Mouse (Mus musculus): ENCODE results near the gene Gm5426.
"Not testable (repeated sequence)": the region's sequence is repeated elsewhere in the genome, so short reads cannot be mapped to it uniquely, and the experiment has no call there.

Gene Gm5426

DNA sequence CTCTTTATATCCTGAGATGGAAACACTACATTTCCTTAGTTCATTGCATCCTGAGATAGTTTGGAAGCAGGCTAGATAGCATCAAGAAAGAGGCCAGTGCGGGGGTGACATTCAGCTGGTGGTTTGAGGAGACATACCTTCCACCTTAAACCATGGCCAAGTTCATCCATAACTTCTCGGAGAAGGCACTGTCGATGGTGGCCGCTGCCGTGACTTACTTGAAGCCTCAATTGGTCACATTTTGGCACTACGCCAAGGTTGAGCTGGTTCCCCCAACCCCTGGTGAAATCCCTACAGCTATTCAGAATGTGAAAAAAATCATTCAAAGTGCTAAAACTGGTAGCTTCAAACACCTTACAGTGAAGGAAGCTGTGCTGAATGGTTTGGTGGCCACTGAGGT, at the start of gene Gm5426:
Gene Gm5426 (plus strand): TSS at position 153 of the 400 bp plus-strand sequence.
- DNase-seq = not testable (repeated sequence)

DNA sequence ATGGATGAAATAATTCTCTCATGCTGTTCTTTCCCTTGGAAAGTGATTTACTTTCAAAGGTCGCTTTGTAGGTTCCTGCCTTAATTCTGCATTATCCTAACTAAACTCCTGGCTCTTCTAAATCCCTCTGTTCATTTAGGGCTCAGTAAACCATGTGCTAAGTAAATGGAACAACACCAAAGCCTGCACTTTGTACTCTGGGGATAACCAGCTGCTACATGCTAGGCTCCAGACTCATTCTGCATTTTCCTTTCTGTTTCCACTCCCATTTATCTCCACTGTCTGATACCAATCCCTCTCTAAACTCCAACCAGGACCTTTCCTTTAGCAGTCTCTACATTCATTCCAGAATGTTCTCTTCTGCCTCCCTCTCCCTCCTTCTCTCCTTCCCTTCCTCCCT, 46.7 kb upstream of the Gm5426 start:
- DNase-seq = no peak

DNA sequence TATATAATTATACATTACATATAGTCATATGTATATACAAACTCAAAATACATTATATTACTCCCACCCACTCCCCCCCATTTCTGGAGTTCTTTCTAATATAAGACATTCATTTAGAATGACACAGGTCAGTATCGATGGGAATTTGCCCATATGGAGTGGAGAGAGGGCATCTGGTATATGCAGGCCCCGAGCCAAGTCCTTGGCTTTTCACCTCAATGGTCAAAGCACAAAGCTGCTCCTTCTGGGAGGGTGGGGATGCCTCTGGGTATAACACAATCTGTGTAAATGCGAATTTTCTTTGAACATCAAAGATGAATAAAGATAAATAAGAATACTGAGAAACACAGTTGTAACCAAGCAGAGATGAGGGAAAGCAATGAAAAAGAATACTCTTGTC, 46.0 kb upstream of the Gm5426 start:
- DNase-seq = peak; percentile 74 to 76

DNA sequence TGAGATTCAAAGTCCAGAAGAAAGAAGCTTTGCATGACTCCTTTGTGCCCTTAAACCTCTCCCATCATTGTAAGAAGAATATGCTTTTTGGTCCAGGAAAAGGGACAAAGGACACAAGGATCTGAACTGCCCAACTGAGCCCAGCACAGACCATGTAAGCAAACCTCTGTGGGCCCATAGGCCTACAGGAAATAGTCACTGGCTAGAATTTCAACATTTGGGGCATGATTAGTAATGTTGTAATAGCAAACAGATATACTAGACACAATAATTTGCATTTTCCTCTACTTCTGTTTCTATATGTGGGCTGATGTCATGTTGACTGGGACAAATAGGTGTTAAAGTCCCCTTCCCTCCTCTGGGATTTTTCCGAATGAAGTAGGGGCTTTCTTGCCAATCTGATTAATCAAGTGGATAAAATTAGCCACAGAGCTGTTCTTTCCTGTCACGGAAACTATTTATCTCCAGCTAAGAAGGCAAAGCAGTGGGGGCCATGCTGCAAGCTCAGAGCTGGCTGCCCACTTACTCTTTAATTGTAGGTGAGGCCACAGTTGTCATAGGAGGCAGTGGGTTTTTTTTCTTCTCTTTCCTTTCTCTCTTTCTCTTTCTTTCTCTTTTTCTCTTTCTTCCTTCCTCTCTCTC, 42.4 kb upstream of the Gm5426 start:
- no peak for DNase-seq

DNA sequence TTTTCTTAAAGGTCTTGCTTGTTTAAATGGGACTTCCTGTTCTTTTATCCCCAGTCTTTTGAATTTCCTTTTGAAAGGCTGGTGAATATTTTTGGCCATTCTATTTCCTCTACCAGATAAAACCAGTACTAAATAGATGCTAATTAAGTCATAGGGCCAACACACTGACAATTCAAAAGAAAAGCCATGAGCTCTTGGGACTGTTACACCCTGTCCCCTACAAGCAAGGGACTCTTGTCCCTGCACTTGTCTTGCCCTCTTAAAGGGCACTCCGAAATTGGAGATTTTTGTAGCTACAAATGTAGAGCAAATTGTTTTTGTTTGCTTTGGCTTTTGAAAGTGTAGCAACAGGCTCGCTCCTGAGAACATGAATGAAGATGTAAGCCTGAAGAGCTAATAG, 41.8 kb upstream of the Gm5426 start:
- DNase-seq = no peak

DNA sequence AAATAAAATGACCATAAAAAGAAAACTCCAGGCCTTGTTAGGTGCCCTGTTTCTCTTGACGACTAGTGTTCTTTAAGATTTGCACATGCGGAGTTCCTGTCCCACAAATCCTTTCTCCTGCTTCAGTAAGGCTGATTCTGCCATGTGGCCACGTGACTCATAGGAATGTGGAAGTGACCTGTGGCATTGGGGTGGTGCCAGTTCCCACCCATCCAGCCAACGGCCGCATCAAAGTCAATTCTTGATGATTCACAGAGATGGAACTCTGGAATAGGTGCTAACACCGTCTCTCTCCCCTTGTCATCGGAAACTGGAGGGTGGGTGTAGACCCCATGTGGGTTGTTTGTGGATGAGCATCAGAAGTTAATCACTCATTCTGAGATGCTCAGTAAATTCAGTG, 39.7 kb upstream of the Gm5426 start:
- no peak for DNase-seq

DNA sequence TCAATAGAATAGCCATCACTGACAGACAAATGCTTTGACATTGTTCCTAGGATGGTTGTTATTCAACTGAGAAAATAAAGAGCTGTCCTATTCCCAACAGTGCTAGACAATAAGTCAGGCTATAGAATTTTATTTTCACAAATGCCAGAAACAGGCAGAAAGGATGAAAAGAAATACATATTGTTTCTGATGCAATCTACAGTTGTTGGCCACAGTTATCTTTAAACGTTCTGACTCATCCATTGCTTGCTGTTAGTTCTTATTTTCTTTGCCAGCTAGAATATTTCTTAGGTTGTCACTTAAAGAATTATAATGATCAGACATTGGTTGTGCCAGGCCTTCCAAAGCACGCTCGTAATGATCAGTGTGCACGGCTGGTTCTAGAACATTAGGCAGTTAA, 35.4 kb upstream of the Gm5426 start:
- no peak for DNase-seq

DNA sequence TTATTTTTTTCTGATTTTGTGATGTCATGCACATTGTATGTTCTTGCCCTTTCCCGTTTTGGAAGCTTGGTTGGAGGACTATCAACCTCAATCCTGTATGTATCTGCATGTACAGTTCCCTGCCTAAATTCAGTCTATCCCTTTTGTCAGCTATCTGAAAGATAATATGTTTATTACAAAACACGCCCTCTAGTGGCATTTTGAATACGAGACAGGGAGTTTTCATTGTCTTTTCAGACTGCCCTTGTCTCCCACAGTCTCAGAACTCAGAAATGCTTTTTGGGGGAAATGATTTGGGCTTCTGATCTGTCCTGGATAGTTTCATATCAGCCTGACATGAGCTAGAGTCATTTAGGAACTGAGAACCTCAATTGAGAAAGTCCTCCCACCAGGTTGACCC, 32.2 kb upstream of the Gm5426 start:
- DNase-seq = no peak

DNA sequence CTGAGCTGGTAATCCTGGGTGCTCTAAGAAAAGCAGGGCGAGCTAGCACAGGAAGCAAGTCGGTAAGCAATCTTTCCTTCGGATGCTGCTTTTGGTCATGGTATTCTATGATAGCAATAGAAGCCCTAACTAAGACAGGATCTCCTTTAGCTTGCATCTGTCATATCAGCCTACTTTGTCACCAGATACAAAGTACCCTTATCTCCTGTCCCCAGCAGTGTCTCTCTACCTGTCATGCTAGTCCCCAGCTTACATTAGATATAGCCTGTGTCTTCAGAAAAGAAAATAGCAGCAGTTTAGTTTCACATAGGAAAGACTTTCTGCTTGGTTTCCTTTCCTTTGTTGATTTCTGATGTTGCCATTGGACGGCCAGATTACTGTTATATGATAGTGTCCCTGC, 31.8 kb upstream of the Gm5426 start:
- DNase-seq = no peak

DNA sequence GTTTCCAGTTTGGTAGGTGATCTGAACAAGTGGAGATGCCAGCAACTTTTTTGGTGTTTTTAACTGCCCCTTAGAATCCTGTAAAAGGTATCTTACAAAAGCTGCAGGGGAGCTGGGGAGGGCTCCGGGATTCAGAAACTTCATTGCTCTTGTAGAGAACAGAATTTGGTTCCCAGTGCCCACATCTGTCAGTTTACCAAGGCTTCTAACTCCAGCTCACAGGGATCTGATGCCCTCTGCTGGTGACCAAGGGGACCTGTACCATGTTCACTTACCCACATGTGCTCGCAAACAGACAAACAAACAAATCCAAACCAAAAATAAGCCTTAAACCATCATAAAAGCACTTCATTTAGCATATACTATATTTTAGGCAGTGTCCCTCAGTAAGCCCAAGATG, 31.3 kb upstream of the Gm5426 start:
- DNase-seq = no peak

DNA sequence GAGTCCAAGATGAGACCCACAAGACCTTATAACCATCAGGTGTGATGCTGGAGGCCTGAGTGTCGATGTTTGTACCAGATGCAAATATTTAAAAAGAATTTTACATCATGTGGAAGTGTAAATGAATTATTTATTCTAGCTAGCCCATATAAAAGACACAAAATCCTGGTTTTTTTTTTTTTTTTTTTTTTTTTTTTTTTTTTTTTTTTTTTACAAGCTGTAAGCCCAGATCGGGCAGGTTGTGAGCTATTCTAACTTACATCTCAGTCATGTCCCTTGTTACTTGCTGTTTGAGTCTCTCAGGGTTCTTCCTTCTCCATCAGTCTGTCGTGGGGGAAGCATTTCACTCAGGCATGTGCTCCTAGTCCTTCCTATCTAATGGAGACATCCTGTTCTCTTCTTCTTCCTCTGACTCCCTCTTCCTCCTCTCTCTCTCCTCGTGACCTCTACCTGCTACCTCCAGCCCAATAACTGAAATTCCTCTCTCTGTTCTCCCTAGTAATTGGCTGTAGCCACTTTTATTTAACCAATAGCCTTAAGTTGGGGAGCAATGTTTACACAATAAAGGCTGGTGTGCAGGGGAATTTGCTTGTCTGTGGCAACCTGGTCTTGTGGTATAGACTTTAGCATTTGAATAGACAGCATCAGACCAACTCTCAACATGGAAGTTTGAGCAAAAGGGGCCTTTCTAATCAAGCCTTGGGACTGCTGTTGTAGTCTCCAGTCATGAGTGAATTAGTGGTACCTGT, 29.3 kb upstream of the Gm5426 start:
- no peak for DNase-seq

DNA sequence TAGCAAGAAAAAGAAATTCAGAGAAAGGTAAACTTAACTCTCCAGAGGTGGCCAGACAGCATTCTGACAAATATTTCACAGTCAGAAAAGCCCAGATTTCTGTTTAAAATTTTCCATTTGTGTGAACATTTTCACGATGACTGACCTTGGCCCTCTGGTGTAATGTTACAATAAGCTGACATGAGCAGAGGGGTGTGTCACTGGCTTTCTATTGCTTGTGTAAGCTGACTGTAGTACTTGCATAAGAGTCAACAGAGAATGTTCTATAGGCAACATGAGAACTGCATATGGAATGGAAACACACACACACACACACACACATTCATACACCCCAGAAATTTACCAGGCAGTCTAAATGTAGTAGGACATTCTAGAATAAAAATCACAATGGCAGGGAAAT, 28.6 kb upstream of the Gm5426 start:
- DNase-seq = no peak

DNA sequence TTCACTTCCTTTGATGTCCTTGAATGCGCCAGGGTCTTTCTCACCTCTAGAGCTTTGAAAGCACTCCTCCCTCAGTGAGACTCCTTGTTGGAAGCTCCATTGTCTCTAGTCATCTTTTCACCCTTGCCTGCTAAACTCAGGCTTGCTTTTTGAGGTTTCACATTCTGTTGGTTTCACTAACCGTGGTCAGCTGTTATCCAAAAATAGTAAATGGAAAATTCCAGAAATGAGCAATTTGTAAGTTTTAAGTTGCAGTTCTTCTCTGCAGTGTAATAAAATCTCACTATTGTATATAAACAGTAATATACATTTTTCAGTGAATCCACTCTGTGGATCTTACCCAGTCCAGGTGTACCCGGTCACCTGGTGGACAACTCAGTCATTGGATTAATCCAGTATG, 21.1 kb upstream of the Gm5426 start:
- no peak for DNase-seq

DNA sequence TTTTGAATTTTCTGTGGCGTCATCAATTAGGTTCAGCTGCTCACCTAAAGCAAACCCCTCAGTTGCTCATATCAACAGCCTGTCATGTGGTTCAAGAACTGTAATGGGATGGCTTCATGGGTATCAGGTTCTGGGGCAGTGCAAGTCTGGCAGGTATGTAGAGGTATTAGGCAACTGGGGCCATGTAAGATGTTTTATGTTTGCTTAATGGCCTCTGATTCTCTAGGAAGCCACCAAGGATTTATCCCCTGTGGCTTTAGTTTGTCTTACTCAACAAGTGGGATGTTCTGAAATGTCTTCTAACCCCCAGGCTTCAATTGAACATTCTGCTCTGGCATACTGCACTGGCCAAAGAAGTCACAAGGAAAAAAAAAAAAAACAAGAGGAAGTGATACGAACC, 15.6 kb upstream of the Gm5426 start:
- DNase-seq = no peak

DNA sequence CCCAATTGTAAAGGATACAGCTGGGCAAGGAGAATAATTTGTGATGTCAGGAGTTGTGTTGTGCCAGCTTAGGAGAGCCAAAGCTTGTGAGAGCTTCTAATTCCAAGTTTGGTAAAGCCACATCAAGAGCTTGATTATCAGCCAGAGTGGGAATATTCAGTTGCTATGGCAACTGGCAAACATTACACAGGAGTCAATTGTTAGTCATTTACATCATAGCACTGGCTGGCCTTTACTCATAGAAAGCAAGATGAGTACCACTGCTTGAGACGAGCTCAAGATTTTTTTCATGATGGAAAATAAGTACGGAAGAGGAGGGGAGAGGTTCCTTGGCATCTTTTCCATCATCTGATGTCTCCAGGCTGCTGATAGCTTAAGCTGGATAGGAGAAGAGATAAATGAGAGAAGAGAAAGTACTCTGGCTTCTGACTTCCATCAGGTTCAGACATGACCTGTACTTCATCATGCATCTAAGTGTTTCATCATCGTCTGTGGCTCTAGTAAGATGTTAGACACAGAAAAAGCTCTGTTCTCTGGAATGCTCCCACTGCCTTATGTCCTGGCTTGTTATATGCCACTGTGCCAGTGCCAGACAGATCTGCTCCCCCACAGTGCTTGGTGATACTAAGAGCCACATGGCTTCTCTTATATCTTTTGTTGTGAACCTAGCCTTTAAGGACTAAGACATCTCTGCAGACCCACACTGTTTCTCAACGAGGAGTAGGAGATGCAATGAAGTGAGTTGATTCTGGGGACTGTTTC, 15.0 kb upstream of the Gm5426 start:
- peak; percentile 10 to 24 for DNase-seq

DNA sequence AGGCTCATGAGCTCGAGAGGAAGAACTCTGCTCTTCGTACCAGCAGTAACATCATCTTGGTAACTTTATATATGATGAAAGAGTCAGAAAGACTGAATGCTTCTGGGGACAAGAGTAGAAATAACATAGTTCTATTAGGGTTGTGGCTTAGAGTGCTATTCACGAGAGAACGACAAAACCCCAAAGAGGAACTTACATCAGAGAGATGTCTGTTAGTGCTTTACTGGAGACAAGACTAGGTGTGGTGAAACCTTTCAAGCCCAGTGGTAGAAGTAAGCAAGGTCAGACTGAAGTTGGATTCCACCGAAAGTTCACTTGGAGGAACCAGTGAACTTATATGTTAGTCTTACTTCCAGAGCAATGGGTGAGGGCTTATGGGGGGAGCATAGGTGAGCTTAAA, 12.5 kb upstream of the Gm5426 start:
- no peak for DNase-seq

DNA sequence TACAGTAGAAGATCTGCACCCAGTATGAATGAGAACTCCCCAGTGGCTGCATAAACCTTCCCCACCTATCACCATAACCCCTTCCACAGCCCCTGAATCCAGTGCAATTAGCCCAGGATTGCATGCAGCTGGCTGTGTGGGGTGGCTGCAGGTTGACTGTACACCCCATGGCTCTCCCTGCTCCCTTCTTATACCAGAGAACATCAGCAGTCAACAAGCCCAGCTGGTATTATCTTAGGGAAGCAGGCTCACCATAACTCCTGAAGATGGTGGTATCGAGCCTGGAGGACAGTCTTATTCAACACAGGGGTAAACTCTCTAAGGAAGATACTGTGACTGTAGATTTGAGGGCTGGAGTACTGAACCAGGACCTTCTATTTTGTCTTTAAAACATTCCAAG, 12.1 kb upstream of the Gm5426 start:
- DNase-seq = no peak

DNA sequence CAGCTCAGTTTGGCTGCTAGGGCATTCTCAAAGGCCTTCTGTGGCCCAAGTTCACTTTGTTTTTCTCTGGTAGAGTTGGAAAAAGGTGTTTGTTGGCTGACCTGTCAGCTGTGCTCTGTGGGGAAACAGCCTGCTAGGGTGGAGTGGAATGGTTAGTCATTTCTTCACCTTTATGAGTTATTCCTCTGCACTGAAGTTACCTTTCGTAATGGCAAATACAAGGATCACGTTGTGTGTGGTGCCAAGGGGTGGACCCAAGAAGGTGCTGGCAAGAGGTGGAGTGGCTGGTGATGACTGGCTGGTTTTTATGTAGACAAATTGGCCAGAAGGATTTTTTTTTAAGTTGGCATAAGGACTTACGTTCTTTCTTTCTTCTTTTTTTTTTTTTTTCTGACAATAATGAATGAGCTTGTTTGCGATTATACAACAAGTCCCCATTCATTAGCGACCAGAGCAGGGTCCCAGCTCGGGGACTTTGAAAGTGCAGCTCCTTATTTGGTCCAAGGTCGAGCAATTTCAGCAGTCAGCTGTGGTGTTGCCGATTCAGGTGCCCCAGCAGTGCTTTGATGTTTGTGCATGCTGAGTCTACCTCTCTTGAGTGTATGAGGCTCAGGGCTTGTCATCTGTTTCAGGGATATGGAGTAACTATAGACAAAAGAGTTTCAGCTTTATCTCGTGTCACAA, 10.5 kb upstream of the Gm5426 start:
- no peak for DNase-seq

DNA sequence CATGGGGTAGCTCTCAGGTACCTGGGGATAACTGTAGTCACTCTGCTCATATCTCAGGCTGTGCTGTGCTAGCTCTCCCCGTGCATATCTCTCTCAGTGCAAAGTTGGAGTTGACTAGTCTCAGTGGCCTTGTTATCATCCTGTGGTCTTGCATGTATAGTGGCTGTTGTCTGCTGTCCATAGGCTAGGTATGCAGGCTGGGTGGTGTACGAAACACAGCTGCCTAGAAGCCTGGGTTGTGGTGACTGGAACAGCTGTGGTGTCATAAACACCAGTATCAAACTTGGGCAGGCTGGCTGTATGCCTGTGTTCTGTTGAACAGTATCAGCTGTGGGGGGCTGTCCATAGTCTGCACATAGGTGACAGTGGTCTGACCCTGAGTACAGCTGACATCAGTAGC, 7.2 kb upstream of the Gm5426 start:
- DNase-seq = no peak

DNA sequence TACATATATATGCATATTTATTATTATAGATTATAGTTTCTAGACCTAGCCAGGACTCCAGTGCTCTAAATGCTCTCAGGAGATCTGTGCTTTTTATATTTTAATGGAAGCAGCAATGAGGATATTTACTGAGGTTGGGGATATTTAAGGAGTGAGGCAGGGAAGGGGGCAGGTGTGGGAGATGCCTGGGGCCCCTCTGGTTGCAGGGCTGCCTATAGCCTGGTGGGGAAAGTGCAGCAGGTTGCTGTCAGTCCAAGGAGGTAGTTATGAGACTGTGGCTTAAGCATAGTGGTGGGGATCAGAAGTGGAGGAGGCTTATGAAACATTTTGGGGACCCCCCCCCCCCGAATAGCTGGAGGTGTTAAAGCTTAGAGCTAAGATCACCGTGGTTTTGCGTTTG, 6.0 kb upstream of the Gm5426 start:
- DNase-seq = no peak

DNA sequence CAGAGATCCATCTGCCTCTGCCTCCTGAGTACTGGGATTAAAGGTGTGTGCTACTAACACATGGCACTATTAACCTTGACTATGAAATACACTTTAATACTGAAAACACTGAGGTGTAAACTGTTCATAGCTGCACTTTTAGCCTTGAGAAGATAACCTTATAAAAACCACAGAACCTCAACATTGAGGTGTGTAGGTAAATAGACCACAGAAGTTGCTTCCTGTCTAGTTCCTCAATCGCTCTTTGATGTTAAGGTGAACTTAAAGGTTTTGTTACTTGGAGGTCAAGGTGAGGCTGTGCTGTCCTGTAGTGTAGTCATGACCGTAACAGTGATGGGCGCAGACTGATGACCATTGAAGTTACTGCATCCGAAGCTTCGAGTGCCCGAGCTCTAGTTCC, 5.3 kb upstream of the Gm5426 start:
- no peak for DNase-seq

DNA sequence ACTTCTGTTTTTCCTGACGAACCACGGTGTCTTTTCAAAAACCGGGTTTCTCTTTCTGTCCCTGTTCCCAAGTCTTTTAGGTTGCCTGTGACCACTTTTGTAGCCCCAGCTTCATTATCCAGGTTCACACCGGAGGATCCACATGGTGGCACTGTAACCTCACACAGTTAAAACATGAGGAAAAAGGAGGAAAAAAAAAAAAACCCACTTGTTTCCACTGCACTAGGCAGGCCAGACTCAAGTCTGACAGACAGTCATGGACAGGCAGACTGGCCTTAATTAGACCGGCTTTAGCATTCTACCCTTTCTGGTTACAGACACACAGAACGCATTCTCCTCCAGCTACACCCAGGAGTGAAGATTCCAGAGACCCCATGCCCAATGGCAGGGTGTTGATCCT, 4.2 kb upstream of the Gm5426 start:
- DNase-seq = peak; percentile 63 to 68

DNA sequence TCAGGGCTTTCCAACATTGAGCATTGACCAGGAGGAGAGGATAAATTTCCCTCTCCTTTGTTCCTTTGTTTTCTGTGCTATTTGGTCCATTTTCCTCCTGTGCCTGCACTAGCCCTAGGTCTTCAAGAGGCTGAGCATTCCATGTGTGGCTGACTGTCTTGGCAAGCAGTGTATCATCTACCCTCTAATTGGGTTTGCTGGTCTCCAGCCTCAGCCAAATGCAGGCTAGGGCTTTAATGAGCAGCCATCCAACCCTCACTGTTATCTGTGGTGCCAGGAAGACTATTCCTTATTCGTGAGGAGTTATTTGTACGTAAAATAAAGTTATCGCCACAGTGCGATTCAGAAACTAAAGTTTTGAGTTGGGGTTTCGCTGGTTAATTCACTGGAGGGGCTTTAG, 2.2 kb downstream of the Gm5426 start:
- DNase-seq = no peak

DNA sequence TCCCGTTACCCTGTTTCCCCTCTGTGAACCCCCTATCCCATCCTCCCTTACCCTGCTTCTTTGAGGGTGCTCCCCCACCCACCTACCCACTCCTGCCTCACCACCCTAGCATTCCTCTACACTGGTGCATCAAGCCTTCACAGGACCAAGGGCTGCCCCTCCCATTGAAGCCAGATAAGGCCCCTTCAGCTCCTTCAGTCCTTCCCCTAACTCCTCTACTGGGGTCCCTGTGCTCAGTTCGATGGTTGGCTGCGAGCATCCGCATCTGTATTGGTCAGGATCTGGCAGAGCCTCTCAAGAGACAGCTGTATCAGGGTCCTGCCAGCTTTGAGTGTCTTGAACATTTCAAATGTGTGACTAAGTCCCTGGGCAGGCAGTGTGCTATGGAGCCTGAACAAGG, 2.9 kb downstream of the Gm5426 start:
- DNase-seq = not testable (repeated sequence)

All from cerebellum, adult 18-20 months (tissue).